Mouse (Mus musculus): ENCODE measurements at regions not wholly inside any gene's neighbourhood (a gene's known extent, or its start where the extent isn't known, plus 50 kb on each side); places are given as distances from the start of the nearest gene placed in this dataset.
"Not testable (repeated sequence)": the region's sequence is repeated elsewhere in the genome, so short reads cannot be mapped to it uniquely, and the experiment has no call there.

- no peak for DNase-seq (ENCODE audit: low spot score in 2 of 2)
Measured at GRCm38 (mm10) chr13:111860931-111861330, 52.1 kb upstream of the Map3k1 start.

- no peak for DNase-seq (ENCODE audit: low spot score in 2 of 2)
Measured at GRCm38 (mm10) chr13:111862316-111862715, 53.5 kb upstream of the Map3k1 start.

GRCm38 (mm10) chr13:111865956-111866355 lies 57.2 kb upstream of the Map3k1 start:
- DNase-seq (ENCODE audit: low spot score in 2 of 2) = no peak

GRCm38 (mm10) chr13:111867261-111867660 lies 58.5 kb upstream of the Map3k1 start:
- no peak for DNase-seq (ENCODE audit: low spot score in 2 of 2)

- peak; percentile 61 to 62 for DNase-seq (ENCODE audit: low spot score in 2 of 2)
Measured at GRCm38 (mm10) chr13:111867763-111868725, 59.3 kb upstream of the Map3k1 start.

- DNase-seq (ENCODE audit: low spot score in 2 of 2) = no peak
Measured at GRCm38 (mm10) chr13:111868947-111869346, 60.2 kb upstream of the Map3k1 start.

- DNase-seq (ENCODE audit: low spot score in 2 of 2) = no peak
Measured at GRCm38 (mm10) chr13:111869771-111870437, 61.1 kb upstream of the Map3k1 start.

GRCm38 (mm10) chr13:111870505-111870904 lies 61.7 kb upstream of the Map3k1 start:
- DNase-seq (ENCODE audit: low spot score in 2 of 2) = no peak

- no peak for DNase-seq (ENCODE audit: low spot score in 2 of 2)
Measured at GRCm38 (mm10) chr13:111871672-111872410, 63.0 kb upstream of the Map3k1 start.

GRCm38 (mm10) chr13:111874330-111874729 lies 65.5 kb upstream of the Map3k1 start:
- DNase-seq (ENCODE audit: low spot score in 2 of 2) = no peak

- no peak for DNase-seq (ENCODE audit: low spot score in 2 of 2)
Measured at GRCm38 (mm10) chr13:111876404-111876803, 67.6 kb upstream of the Map3k1 start.

- DNase-seq (ENCODE audit: low spot score in 2 of 2) = no peak
Measured at GRCm38 (mm10) chr13:111876847-111877246, 68.1 kb upstream of the Map3k1 start.

GRCm38 (mm10) chr13:111883768-111884566 lies 75.2 kb upstream of the Map3k1 start:
- not testable (repeated sequence) for DNase-seq (ENCODE audit: low spot score in 2 of 2)

- no peak for DNase-seq (ENCODE audit: low spot score in 2 of 2)
Measured at GRCm38 (mm10) chr13:111890792-111891191, 82.0 kb upstream of the Map3k1 start.

- no peak for DNase-seq (ENCODE audit: low spot score in 2 of 2)
Measured at GRCm38 (mm10) chr13:111892141-111892540, 83.3 kb upstream of the Map3k1 start.

GRCm38 (mm10) chr13:111893221-111893713 lies 84.5 kb upstream of the Map3k1 start:
- DNase-seq (ENCODE audit: low spot score in 2 of 2) = no peak

GRCm38 (mm10) chr13:111894804-111895478 lies 86.1 kb upstream of the Map3k1 start:
- no peak for DNase-seq (ENCODE audit: low spot score in 2 of 2)

- DNase-seq (ENCODE audit: low spot score in 2 of 2) = peak in 1 of 2 experiments; percentile 38
Measured at GRCm38 (mm10) chr13:111896279-111896678, 87.5 kb upstream of the Map3k1 start.

GRCm38 (mm10) chr13:111903361-111903760 lies 94.6 kb upstream of the Map3k1 start:
- DNase-seq (ENCODE audit: low spot score in 2 of 2) = no peak

GRCm38 (mm10) chr13:111903931-111904330 lies 95.1 kb upstream of the Map3k1 start:
- no peak for DNase-seq (ENCODE audit: low spot score in 2 of 2)

Measured in heart, adult 9 months (tissue).